Mouse (Mus musculus) intestine, embryonic 15.5 days (tissue): ENCODE data around the gene Usp8. TPM values are rescaled to one million over a fixed set of nuclear protein-coding genes. Genes with fewer than 3 reads are reported as not detected.

Experiments
- ATAC-seq: fragments of 200-750 bp; cut with Nextera tagmentation; 2 replicates; pipeline ENCODE4 v1.8.0; 2017; ENCODE audit warnings: moderate TSS enrichment, moderate library complexity
- H3K27ac ChIP-seq: fragments of 300-500 bp; sonication (generic); 2 replicates; pipeline ENCODE4 v1.5.1; 2015; ENCODE audit warnings: mild to moderate bottlenecking, inconsistent platforms
- H3K27me3 ChIP-seq: fragments of 300-500 bp; sonication (generic); replicated peaks from 2 replicates; pipeline ENCODE4 v1.6.1; 2015; ENCODE audit warnings: inconsistent platforms
- H3K36me3 ChIP-seq: fragments of 300-500 bp; sonication (generic); 2 replicates; pipeline ENCODE4 v1.6.1; 2015; ENCODE audit warnings: inconsistent platforms
- H3K4me1 ChIP-seq: fragments of 300-500 bp; sonication (generic); replicated peaks from 2 replicates; pipeline ENCODE4 v1.6.1; 2015; ENCODE audit warnings: inconsistent platforms
- H3K4me2 ChIP-seq: fragments of 300-500 bp; sonication (generic); replicated peaks from 2 replicates; pipeline ENCODE4 v1.6.1; 2015; ENCODE audit warnings: mild to moderate bottlenecking, inconsistent platforms
- H3K4me3 ChIP-seq: fragments of 300-500 bp; sonication (generic); replicated peaks from 2 replicates; pipeline ENCODE4 v1.5.1; 2015; ENCODE audit warnings: inconsistent platforms
- H3K9ac ChIP-seq: fragments of 300-500 bp; sonication (generic); 2 replicates; pipeline ENCODE4 v1.6.1; 2015; ENCODE audit warnings: inconsistent platforms
- H3K9me3 ChIP-seq: fragments of 300-500 bp; sonication (generic); 2 replicates; pipeline ENCODE4 v1.6.1; 2016; ENCODE audit warnings: inconsistent platforms
- WGBS: fragments of 180-500 bp; shearing (Covaris S2); methylation state at CpG from one replicate; pipeline ENCODE4 v1.1.7; 2015; 5-methylcytosine and 5-hydroxymethylcytosine counted together
- polyA plus RNA-seq: library from polyadenylated mRNA; unstranded; fragments of >200 nt; fragmentation: Nextera tagmentation; extraction: Ambion mirVana; gene quantifications from 2 replicates; pipeline ENCODE4 v1.2.1, GENCODE M21; 2015

Gene Usp8
- polyA plus RNA-seq, 1 experiment from 2014 or later, result 36.9 TPM

DNA sequence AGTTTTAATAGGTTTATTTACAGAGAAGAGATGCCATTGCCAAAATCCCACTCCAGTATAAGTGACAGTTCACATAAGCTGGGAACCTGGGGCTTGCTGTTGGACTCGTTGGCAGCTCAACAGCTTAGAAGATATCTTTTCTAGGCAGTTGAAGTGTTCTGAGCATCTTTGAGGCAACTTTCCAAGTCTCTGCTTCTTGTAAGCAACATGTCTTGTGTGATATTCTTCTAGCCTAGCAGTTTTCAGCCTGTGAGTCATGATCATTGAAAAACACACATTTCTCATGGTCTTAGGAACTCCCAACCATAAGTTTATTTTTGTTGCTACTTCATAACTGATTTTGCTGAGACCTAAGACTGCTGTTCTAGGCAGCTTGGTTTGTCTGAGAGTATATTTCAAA, 24.2 kb upstream of the Usp8 start:
- no peaks in the 10 kb centered on the region for H3K27me3 ChIP-seq
- no peak overlapping the region for H3K9ac ChIP-seq
- peaks cover 9% of the 10 kb centered on the region for H3K36me3 ChIP-seq
- no peaks in the 10 kb centered on the region for H3K9me3 ChIP-seq
- H3K4me1 ChIP-seq, result no peaks in the 10 kb centered on the region
- no peak overlapping the region for H3K27ac ChIP-seq
- no peak overlapping the region for H3K4me3 ChIP-seq
- 80% methylated on average over 1 of the region's 1 CpGs for WGBS
- ATAC-seq, result no peak
- H3K4me2 ChIP-seq, result no peak overlapping the region

- H3K36me3 ChIP-seq, result no peaks in the 10 kb centered on the region
- H3K9me3 ChIP-seq, result no peaks in the 10 kb centered on the region
- H3K27me3 ChIP-seq, result no peaks in the 10 kb centered on the region
- no peak for ATAC-seq
- WGBS, result 79% methylated on average over 3 of the region's 3 CpGs
- H3K4me1 ChIP-seq, result no peaks in the 10 kb centered on the region
- H3K4me2 ChIP-seq, result no peak overlapping the region
- H3K4me3 ChIP-seq, result no peak overlapping the region
- H3K9ac ChIP-seq, result no peak overlapping the region
- no peak overlapping the region for H3K27ac ChIP-seq
Observed at GRCm38 (mm10) chr2:126691290-126691689, 15.8 kb upstream of the Usp8 start.

DNA sequence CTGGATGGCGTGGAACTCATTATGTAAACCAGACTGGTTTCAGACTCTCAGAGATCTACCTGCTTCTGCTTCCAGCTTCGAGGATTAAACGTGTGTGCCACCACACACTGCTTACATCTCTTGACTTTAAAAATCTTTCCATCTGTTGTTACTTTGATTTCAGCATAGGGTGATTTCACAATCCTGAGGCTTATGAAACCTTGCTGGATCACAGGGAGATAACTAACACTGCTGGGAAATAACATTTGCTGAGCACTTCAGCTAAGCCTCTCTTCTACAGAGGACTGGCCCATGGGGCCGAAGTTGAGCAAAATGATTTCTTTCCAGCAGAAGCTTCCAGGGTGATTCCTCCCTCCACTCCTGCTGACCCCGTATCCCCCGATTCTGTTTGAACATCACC, 11.8 kb upstream of the Usp8 start:
- no peak overlapping the region for H3K9ac ChIP-seq
- no peaks in the 10 kb centered on the region for H3K9me3 ChIP-seq
- no peaks in the 10 kb centered on the region for H3K36me3 ChIP-seq
- H3K27me3 ChIP-seq, result no peaks in the 10 kb centered on the region
- H3K4me3 ChIP-seq, result no peak overlapping the region
- no peaks in the 10 kb centered on the region for H3K4me1 ChIP-seq
- H3K27ac ChIP-seq, result no peak overlapping the region
- no peak overlapping the region for H3K4me2 ChIP-seq
- ATAC-seq, result no peak
- WGBS, result 82% methylated on average over 6 of the region's 6 CpGs

GRCm38 (mm10) chr2:126707438-126707779, 281 bp downstream of the Usp8 start:
- no peaks in the 10 kb centered on the region for H3K9me3 ChIP-seq
- H3K9ac ChIP-seq, result peak overlapping the region; percentile 91
- H3K27me3 ChIP-seq, result no peaks in the 10 kb centered on the region
- peak overlapping the region; percentile 75 for H3K4me2 ChIP-seq
- 0% methylated on average over 23 of the region's 23 CpGs for WGBS
- H3K4me1 ChIP-seq, result 0 out of 2 replicates have a peak, but pooled peaks cover 6% of the 10 kb centered on the region
- ATAC-seq, result peak; percentile 88
- H3K27ac ChIP-seq, result peak overlapping the region; percentile 80
- peak overlapping the region; percentile 85 for H3K4me3 ChIP-seq
- H3K36me3 ChIP-seq, result no peaks in the 10 kb centered on the region

- Histone ChIP-seq H3K9me3 (no peaks in the 10 kb centered on the region), H3K36me3 (no peaks in the 10 kb centered on the region), H3K4me2 (peak overlapping the region; percentile 75), H3K27me3 (no peaks in the 10 kb centered on the region), H3K4me3 (0 out of 2 replicates have a peak overlapping the region, but pooled peaks have one; percentile 85), H3K9ac (no peak overlapping the region), H3K27ac (no peak overlapping the region), H3K4me1 (0 out of 2 replicates have a peak, but pooled peaks cover 6% of the 10 kb centered on the region)
- no peak for ATAC-seq
- WGBS, result 77% methylated on average over 4 of the region's 4 CpGs
Observed at GRCm38 (mm10) chr2:126708361-126708760, 1.2 kb downstream of the Usp8 start.

- no peaks in the 10 kb centered on the region for H3K9me3 ChIP-seq
- no peaks in the 10 kb centered on the region for H3K27me3 ChIP-seq
- H3K36me3 ChIP-seq, result no peaks in the 10 kb centered on the region
- no peak for ATAC-seq
- no peak overlapping the region for H3K4me2 ChIP-seq
- no peak overlapping the region for H3K9ac ChIP-seq
- 94% methylated on average over 5 of the region's 5 CpGs for WGBS
- no peak overlapping the region for H3K27ac ChIP-seq
- 0 out of 2 replicates have a peak, but pooled peaks cover 6% of the 10 kb centered on the region for H3K4me1 ChIP-seq
- no peak overlapping the region for H3K4me3 ChIP-seq
Observed at GRCm38 (mm10) chr2:126712526-126712925, 5.4 kb downstream of the Usp8 start.

DNA sequence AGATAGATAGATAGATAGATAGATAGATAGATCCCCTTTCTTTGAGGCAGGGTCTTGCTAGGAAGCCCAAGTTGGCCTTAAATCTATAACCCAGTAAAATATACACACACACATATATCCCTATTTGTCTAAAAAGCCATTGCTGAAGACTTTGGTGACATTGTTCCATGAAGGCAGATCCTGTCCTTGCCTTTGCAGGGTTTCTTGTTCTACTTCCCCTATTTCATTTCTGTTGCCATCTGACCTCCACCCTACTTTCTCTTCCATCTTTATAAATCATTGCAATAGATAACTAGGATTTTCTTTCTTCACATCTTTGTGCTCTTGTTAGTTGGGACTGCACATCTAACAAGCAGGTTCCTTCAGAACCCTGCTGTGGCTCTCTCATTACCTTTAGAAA, 5.8 kb downstream of the Usp8 start:
- no peak overlapping the region for H3K4me2 ChIP-seq
- ATAC-seq, result no peak
- no peak overlapping the region for H3K27ac ChIP-seq
- H3K9me3 ChIP-seq, result no peaks in the 10 kb centered on the region
- H3K27me3 ChIP-seq, result no peaks in the 10 kb centered on the region
- H3K4me3 ChIP-seq, result no peak overlapping the region
- 0 out of 2 replicates have a peak, but pooled peaks cover 4% of the 10 kb centered on the region for H3K4me1 ChIP-seq
- H3K36me3 ChIP-seq, result no peaks in the 10 kb centered on the region
- no peak overlapping the region for H3K9ac ChIP-seq

DNA sequence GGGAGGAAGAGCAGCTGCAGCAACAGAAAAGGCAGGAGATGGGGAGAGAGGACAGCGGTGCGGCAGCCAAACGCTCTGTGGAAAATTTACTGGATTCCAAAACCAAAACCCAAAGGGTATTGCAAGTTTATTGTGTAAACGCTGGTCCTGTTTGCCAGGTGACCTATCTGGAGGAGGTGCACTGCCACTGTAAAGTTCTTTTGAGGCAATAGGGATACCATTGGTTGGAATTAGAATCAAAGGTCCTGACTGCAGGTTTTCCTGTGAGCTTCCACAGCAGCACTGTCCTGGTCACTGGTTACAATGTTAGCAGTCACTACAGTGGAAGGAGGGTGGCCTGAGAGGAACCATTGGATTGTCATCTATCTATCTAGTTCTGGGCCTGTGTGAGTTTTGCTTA, 22.1 kb downstream of the Usp8 start:
- no peak for ATAC-seq
- Histone ChIP-seq H3K9ac (no peak overlapping the region), H3K27ac (no peak overlapping the region), H3K4me2 (no peak overlapping the region), H3K4me3 (no peak overlapping the region), H3K36me3 (peaks cover 12% of the 10 kb centered on the region), H3K9me3 (no peaks in the 10 kb centered on the region), H3K27me3 (no peaks in the 10 kb centered on the region), H3K4me1 (no peaks in the 10 kb centered on the region)
- WGBS, result 95% methylated on average over 4 of the region's 4 CpGs

GRCm38 (mm10) chr2:126730502-126730901, 23.4 kb downstream of the Usp8 start:
- Histone ChIP-seq H3K9ac (no peak overlapping the region), H3K4me2 (no peak overlapping the region), H3K27me3 (no peaks in the 10 kb centered on the region), H3K27ac (no peak overlapping the region), H3K4me1 (no peaks in the 10 kb centered on the region), H3K9me3 (no peaks in the 10 kb centered on the region), H3K4me3 (no peak overlapping the region), H3K36me3 (peaks cover 12% of the 10 kb centered on the region)
- 84% methylated on average over 2 of the region's 2 CpGs for WGBS
- no peak for ATAC-seq

DNA sequence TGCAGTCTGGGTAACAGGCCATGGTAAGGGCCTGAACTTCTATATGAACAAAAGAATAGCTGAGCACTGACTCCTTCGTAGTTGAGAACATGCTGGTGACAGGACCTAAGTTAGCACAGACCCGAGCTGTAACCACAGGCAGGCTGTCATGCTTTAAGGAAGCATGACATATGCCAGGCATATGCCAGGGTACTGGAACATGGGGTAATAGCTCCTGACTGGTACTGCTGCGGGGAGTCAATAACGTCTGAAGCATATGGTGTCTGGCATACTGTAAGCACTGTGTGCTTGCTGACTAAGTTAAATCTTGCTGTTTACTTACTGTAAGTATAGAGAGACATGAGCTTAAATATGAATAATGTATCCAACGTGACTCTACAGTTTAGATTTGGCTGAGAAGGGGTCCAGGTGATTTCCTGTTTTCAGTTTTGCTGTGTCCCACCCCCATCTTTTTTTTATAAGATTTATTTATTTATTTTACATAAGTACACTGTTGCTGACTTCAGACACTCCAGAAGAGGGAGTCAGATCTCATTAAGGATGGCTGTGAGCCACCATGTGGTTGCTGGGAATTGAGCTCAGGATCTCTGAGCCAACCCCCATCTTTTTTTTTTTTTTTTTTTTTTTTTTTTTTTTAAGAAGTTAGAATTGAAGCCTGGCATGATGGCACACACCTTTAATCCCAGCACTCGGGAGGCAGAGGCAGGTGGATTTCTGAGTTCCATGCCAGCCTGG, 28.4 kb downstream of the Usp8 start:
- Histone ChIP-seq H3K36me3 (peaks cover 11% of the 10 kb centered on the region; the same call in 1 of the 2 replicates), H3K9me3 (no peaks in the 10 kb centered on the region), H3K4me1 (no peaks in the 10 kb centered on the region), H3K27ac (no peak overlapping the region), H3K9ac (no peak overlapping the region), H3K27me3 (no peaks in the 10 kb centered on the region), H3K4me2 (no peak overlapping the region), H3K4me3 (no peak overlapping the region)
- 86% methylated on average over 6 of the region's 6 CpGs for WGBS
- no peak for ATAC-seq

- 96% methylated on average over 2 of the region's 2 CpGs for WGBS
- Histone ChIP-seq H3K27me3 (no peaks in the 10 kb centered on the region), H3K4me3 (no peak overlapping the region), H3K27ac (no peak overlapping the region), H3K9ac (no peak overlapping the region), H3K9me3 (no peaks in the 10 kb centered on the region), H3K4me1 (no peaks in the 10 kb centered on the region), H3K4me2 (no peak overlapping the region), H3K36me3 (peaks cover 12% of the 10 kb centered on the region; the same call in 1 of the 2 replicates)
- ATAC-seq, result no peak
Observed at GRCm38 (mm10) chr2:126740314-126740713, 33.2 kb downstream of the Usp8 start.

- H3K4me2 ChIP-seq, result no peak overlapping the region
- peaks cover 12% of the 10 kb centered on the region; the same call in 1 of the 2 replicates for H3K36me3 ChIP-seq
- no peak overlapping the region for H3K4me3 ChIP-seq
- ATAC-seq, result no peak
- H3K9ac ChIP-seq, result no peak overlapping the region
- H3K9me3 ChIP-seq, result no peaks in the 10 kb centered on the region
- WGBS, result 94% methylated on average over 5 of the region's 5 CpGs
- H3K27ac ChIP-seq, result no peak overlapping the region
- no peaks in the 10 kb centered on the region for H3K27me3 ChIP-seq
- no peaks in the 10 kb centered on the region for H3K4me1 ChIP-seq
Observed at GRCm38 (mm10) chr2:126743389-126743788, 36.3 kb downstream of the Usp8 start.

DNA sequence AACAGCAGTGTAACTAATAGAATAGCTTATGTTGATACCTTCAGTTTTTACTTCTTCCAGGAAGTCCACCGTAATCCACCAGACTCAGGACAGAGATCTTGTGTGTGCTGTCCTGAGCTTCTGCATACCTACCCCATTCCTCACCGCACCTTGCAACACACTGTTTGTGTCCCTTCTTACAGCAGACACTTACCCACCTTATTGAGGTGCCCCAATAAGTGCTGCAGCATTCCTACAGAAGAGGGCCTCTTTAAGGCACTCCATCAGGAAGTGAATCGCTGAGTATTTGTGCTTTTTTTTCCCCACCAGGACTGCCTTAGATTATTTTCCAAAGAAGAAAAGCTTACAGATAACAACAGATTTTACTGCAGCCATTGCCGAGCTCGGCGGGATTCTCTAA, 48.5 kb downstream of the Usp8 start:
- Histone ChIP-seq H3K9me3 (no peaks in the 10 kb centered on the region), H3K4me2 (no peak overlapping the region), H3K4me3 (no peak overlapping the region), H3K27me3 (no peaks in the 10 kb centered on the region), H3K27ac (no peak overlapping the region), H3K4me1 (no peaks in the 10 kb centered on the region), H3K9ac (no peak overlapping the region), H3K36me3 (peaks cover 31% of the 10 kb centered on the region)
- no peak for ATAC-seq
- 97% methylated on average over 6 of the region's 6 CpGs for WGBS
